Mouse (Mus musculus) fibroblast of lung, adult 2 months (primary cell): Measurements from ENCODE around the gene Smoc1.

Experiments
- DNase-seq: peaks from one replicate; pipeline ENCODE4 v3.0.0-alpha.2; 2011; ENCODE audit warnings: low read depth

Smoc1 gene

GRCm38 (mm10) chr12:81131114-81131513, 104.5 kb downstream of the Smoc1 start:
- no peak for DNase-seq

GRCm38 (mm10) chr12:81133055-81133665, 106.6 kb downstream of the Smoc1 start:
- DNase-seq = no peak

- DNase-seq = no peak
Measured at GRCm38 (mm10) chr12:81138217-81138616, 111.6 kb downstream of the Smoc1 start.

GRCm38 (mm10) chr12:81139463-81139862, 112.9 kb downstream of the Smoc1 start:
- no peak for DNase-seq

GRCm38 (mm10) chr12:81140594-81141328, 114.2 kb downstream of the Smoc1 start:
- no peak for DNase-seq

- DNase-seq = no peak
Measured at GRCm38 (mm10) chr12:81141329-81141711, 114.7 kb downstream of the Smoc1 start.

- no peak for DNase-seq
Measured at GRCm38 (mm10) chr12:81142231-81142630, 115.6 kb downstream of the Smoc1 start.

GRCm38 (mm10) chr12:81144201-81144600, 117.6 kb downstream of the Smoc1 start:
- no peak for DNase-seq

- DNase-seq = no peak
Measured at GRCm38 (mm10) chr12:81146417-81147180, 120.0 kb downstream of the Smoc1 start.

GRCm38 (mm10) chr12:81147956-81148355, 121.3 kb downstream of the Smoc1 start:
- no peak for DNase-seq

- DNase-seq = peak; percentile 99
Measured at GRCm38 (mm10) chr12:81150917-81151316, 124.3 kb downstream of the Smoc1 start.

GRCm38 (mm10) chr12:81152082-81152481, 125.5 kb downstream of the Smoc1 start:
- DNase-seq = peak; percentile 60

GRCm38 (mm10) chr12:81155675-81156074, 129.1 kb downstream of the Smoc1 start:
- peak; percentile 89 for DNase-seq

GRCm38 (mm10) chr12:81156841-81157240, 130.2 kb downstream of the Smoc1 start:
- no peak for DNase-seq

GRCm38 (mm10) chr12:81159947-81160346, 133.3 kb downstream of the Smoc1 start:
- no peak for DNase-seq

- no peak for DNase-seq
Measured at GRCm38 (mm10) chr12:81160425-81160824, 133.8 kb downstream of the Smoc1 start.

GRCm38 (mm10) chr12:81160831-81161230, 134.2 kb downstream of the Smoc1 start:
- no peak for DNase-seq

GRCm38 (mm10) chr12:81161282-81161681, 134.7 kb downstream of the Smoc1 start:
- no peak for DNase-seq

GRCm38 (mm10) chr12:81163131-81163530, 136.5 kb downstream of the Smoc1 start:
- peak; percentile 75 for DNase-seq

GRCm38 (mm10) chr12:81163566-81163965, 137.0 kb downstream of the Smoc1 start:
- DNase-seq = no peak

- no peak for DNase-seq
Measured at GRCm38 (mm10) chr12:81166092-81166491, 139.5 kb downstream of the Smoc1 start.

GRCm38 (mm10) chr12:81166615-81167014, 140.0 kb downstream of the Smoc1 start:
- no peak for DNase-seq

GRCm38 (mm10) chr12:81167142-81167541, 140.5 kb downstream of the Smoc1 start:
- no peak for DNase-seq
